Mouse (Mus musculus): ENCODE data around the gene Ndufaf3. TPM values are rescaled to one million over a fixed set of nuclear protein-coding genes. Genes with fewer than 3 reads are reported as not detected.

The Ndufaf3 gene
- polyA plus RNA-seq, 1 experiment from 2014 or later, result 38.5 TPM

- ATAC-seq (ENCODE audit: insufficient read depth, low FRiP score), result no peak
- Histone ChIP-seq H3K9me3 (replicated peaks; ENCODE audit: control insufficient read depth, low read length) (no peaks in the 10 kb centered on the region), H3K4me3 (replicated peaks; ENCODE audit: low read length) (no peak overlapping the region), H3K27me3 (ENCODE audit: control insufficient read depth, insufficient read depth, low read length) (no peaks in the 10 kb centered on the region), H3K4me2 (ENCODE audit: low read depth, low read length) (no peak overlapping the region), H3K27ac (ENCODE audit: low read length) (no peak overlapping the region), H3K36me3 (ENCODE audit: control insufficient read depth, insufficient read depth, low read length) (peaks cover 34% of the 10 kb centered on the region), H3K9ac (ENCODE audit: low read length) (no peak overlapping the region), H3K4me1 (ENCODE audit: control insufficient read depth, insufficient read depth, low read length) (no peaks in the 10 kb centered on the region)
Observed at GRCm38 (mm10) chr9:108540846-108541245, 26.4 kb downstream of the Ndufaf3 start.

- Histone ChIP-seq H3K9ac (ENCODE audit: low read length) (no peak overlapping the region), H3K4me3 (replicated peaks; ENCODE audit: low read length) (no peak overlapping the region), H3K27me3 (ENCODE audit: control insufficient read depth, insufficient read depth, low read length) (no peaks in the 10 kb centered on the region), H3K27ac (ENCODE audit: low read length) (no peak overlapping the region), H3K4me2 (ENCODE audit: low read depth, low read length) (no peak overlapping the region), H3K4me1 (ENCODE audit: control insufficient read depth, insufficient read depth, low read length) (no peaks in the 10 kb centered on the region), H3K36me3 (ENCODE audit: control insufficient read depth, insufficient read depth, low read length) (peaks cover 48% of the 10 kb centered on the region), H3K9me3 (replicated peaks; ENCODE audit: control insufficient read depth, low read length) (no peaks in the 10 kb centered on the region)
- WGBS, result 90% methylated on average over 1 of the region's 1 CpGs
- ATAC-seq (ENCODE audit: insufficient read depth, low FRiP score), result no peak
Observed at GRCm38 (mm10) chr9:108531496-108531895, 35.7 kb downstream of the Ndufaf3 start.

- no peaks in the 10 kb centered on the region for H3K27me3 ChIP-seq (ENCODE audit: control insufficient read depth, insufficient read depth, low read length)
- ATAC-seq (ENCODE audit: insufficient read depth, low FRiP score), result no peak
- H3K36me3 ChIP-seq (ENCODE audit: control insufficient read depth, insufficient read depth, low read length), result peaks cover 47% of the 10 kb centered on the region
- H3K27ac ChIP-seq (ENCODE audit: low read length), result no peak overlapping the region
- WGBS, result 83% methylated on average over 1 of the region's 1 CpGs
- no peak overlapping the region for H3K9ac ChIP-seq (ENCODE audit: low read length)
- H3K9me3 ChIP-seq (replicated peaks; ENCODE audit: control insufficient read depth, low read length), result no peaks in the 10 kb centered on the region
- no peak overlapping the region for H3K4me2 ChIP-seq (ENCODE audit: low read depth, low read length)
- no peak overlapping the region for H3K4me3 ChIP-seq (replicated peaks; ENCODE audit: low read length)
- H3K4me1 ChIP-seq (ENCODE audit: control insufficient read depth, insufficient read depth, low read length), result no peaks in the 10 kb centered on the region
Observed at GRCm38 (mm10) chr9:108530954-108531353, 36.3 kb downstream of the Ndufaf3 start.

- no peak for ATAC-seq (ENCODE audit: insufficient read depth, low FRiP score)
- Histone ChIP-seq H3K4me2 (ENCODE audit: low read depth, low read length) (no peak overlapping the region), H3K27me3 (ENCODE audit: control insufficient read depth, insufficient read depth, low read length) (no peaks in the 10 kb centered on the region), H3K27ac (ENCODE audit: low read length) (no peak overlapping the region), H3K9me3 (replicated peaks; ENCODE audit: control insufficient read depth, low read length) (no peaks in the 10 kb centered on the region), H3K36me3 (ENCODE audit: control insufficient read depth, insufficient read depth, low read length) (peaks cover 20% of the 10 kb centered on the region), H3K4me3 (replicated peaks; ENCODE audit: low read length) (no peak overlapping the region), H3K9ac (ENCODE audit: low read length) (no peak overlapping the region), H3K4me1 (ENCODE audit: control insufficient read depth, insufficient read depth, low read length) (no peaks in the 10 kb centered on the region)
- 78% methylated on average over 3 of the region's 3 CpGs for WGBS
Observed at GRCm38 (mm10) chr9:108525400-108525799, 41.8 kb downstream of the Ndufaf3 start.

DNA sequence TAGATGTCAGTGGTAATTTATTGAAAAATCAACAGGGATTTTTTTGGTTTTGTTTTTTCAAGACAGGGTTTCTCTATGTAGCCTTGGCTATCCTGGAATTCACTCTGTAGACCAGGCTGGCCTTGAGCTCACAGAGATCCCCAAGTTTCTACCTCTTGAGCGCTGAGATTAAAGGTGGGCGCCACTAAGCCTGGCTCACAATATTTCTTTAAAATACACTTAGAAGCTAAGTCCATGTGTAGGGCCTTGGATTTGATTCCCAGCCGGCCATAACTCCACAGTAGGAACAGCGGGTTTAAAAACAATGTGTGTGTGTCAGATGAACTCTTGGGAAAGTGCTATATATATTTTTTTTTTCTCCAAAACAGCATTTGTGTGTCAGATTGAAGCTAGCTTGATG lies 43.9 kb downstream of the Ndufaf3 start:
- H3K27me3 ChIP-seq (ENCODE audit: control insufficient read depth, insufficient read depth, low read length), result no peaks in the 10 kb centered on the region
- H3K9me3 ChIP-seq (replicated peaks; ENCODE audit: control insufficient read depth, low read length), result no peaks in the 10 kb centered on the region
- H3K4me2 ChIP-seq (ENCODE audit: low read depth, low read length), result no peak overlapping the region
- no peak overlapping the region for H3K9ac ChIP-seq (ENCODE audit: low read length)
- H3K4me1 ChIP-seq (ENCODE audit: control insufficient read depth, insufficient read depth, low read length), result peaks cover 8% of the 10 kb centered on the region
- H3K4me3 ChIP-seq (replicated peaks; ENCODE audit: low read length), result no peak overlapping the region
- H3K36me3 ChIP-seq (ENCODE audit: control insufficient read depth, insufficient read depth, low read length), result 0 out of 2 replicates have a peak, but pooled peaks cover 3% of the 10 kb centered on the region
- no peak for ATAC-seq (ENCODE audit: insufficient read depth, low FRiP score)
- H3K27ac ChIP-seq (ENCODE audit: low read length), result no peak overlapping the region
- 96% methylated on average over 4 of the region's 4 CpGs for WGBS

- H3K4me2 ChIP-seq (ENCODE audit: low read depth, low read length), result no peak overlapping the region
- H3K27me3 ChIP-seq (ENCODE audit: control insufficient read depth, insufficient read depth, low read length), result no peaks in the 10 kb centered on the region
- H3K9ac ChIP-seq (ENCODE audit: low read length), result no peak overlapping the region
- peaks cover 8% of the 10 kb centered on the region for H3K4me1 ChIP-seq (ENCODE audit: control insufficient read depth, insufficient read depth, low read length)
- 80% methylated on average over 2 of the region's 2 CpGs for WGBS
- 0 out of 2 replicates have a peak, but pooled peaks cover 3% of the 10 kb centered on the region for H3K36me3 ChIP-seq (ENCODE audit: control insufficient read depth, insufficient read depth, low read length)
- no peak overlapping the region for H3K4me3 ChIP-seq (replicated peaks; ENCODE audit: low read length)
- H3K9me3 ChIP-seq (replicated peaks; ENCODE audit: control insufficient read depth, low read length), result no peaks in the 10 kb centered on the region
- ATAC-seq (ENCODE audit: insufficient read depth, low FRiP score), result no peak
- no peak overlapping the region for H3K27ac ChIP-seq (ENCODE audit: low read length)
Observed at GRCm38 (mm10) chr9:108521604-108522003, 45.6 kb downstream of the Ndufaf3 start.

- peak overlapping the region; percentile 100 for H3K27ac ChIP-seq (ENCODE audit: low read length)
- H3K27me3 ChIP-seq (ENCODE audit: control insufficient read depth, insufficient read depth, low read length), result no peaks in the 10 kb centered on the region
- under 1% methylated on average over 13 of the region's 13 CpGs for WGBS
- ATAC-seq (ENCODE audit: insufficient read depth, low FRiP score), result peak; percentile 11; the same call in 1 of the 2 replicates
- peak overlapping the region; percentile 98 for H3K9ac ChIP-seq (ENCODE audit: low read length)
- H3K4me2 ChIP-seq (ENCODE audit: low read depth, low read length), result peak overlapping the region; percentile 72
- peak overlapping the region; percentile 96 for H3K4me3 ChIP-seq (replicated peaks; ENCODE audit: low read length)
- no peaks in the 10 kb centered on the region for H3K9me3 ChIP-seq (replicated peaks; ENCODE audit: control insufficient read depth, low read length)
- peaks cover 7% of the 10 kb centered on the region; the same call in 1 of the 2 replicates for H3K36me3 ChIP-seq (ENCODE audit: control insufficient read depth, insufficient read depth, low read length)
- peaks cover 13% of the 10 kb centered on the region for H3K4me1 ChIP-seq (ENCODE audit: control insufficient read depth, insufficient read depth, low read length)
Observed at GRCm38 (mm10) chr9:108517931-108518332, 49.3 kb downstream of the Ndufaf3 start.

- H3K9me3 ChIP-seq (replicated peaks; ENCODE audit: control insufficient read depth, low read length), result no peaks in the 10 kb centered on the region
- peak overlapping the region; percentile 78 for H3K4me2 ChIP-seq (ENCODE audit: low read depth, low read length)
- WGBS, result under 1% methylated on average over 76 of the region's 95 CpGs
- H3K4me1 ChIP-seq (ENCODE audit: control insufficient read depth, insufficient read depth, low read length), result peaks cover 13% of the 10 kb centered on the region
- H3K4me3 ChIP-seq (replicated peaks; ENCODE audit: low read length), result peak overlapping the region; percentile 96
- H3K27ac ChIP-seq (ENCODE audit: low read length), result peak overlapping the region; percentile 100
- peaks cover 7% of the 10 kb centered on the region; the same call in 1 of the 2 replicates for H3K36me3 ChIP-seq (ENCODE audit: control insufficient read depth, insufficient read depth, low read length)
- peak; percentile 74 for ATAC-seq (ENCODE audit: insufficient read depth, low FRiP score)
- no peaks in the 10 kb centered on the region for H3K27me3 ChIP-seq (ENCODE audit: control insufficient read depth, insufficient read depth, low read length)
- peak overlapping the region; percentile 98 for H3K9ac ChIP-seq (ENCODE audit: low read length)
Observed at GRCm38 (mm10) chr9:108517253-108517930, 49.8 kb downstream of the Ndufaf3 start.

DNA sequence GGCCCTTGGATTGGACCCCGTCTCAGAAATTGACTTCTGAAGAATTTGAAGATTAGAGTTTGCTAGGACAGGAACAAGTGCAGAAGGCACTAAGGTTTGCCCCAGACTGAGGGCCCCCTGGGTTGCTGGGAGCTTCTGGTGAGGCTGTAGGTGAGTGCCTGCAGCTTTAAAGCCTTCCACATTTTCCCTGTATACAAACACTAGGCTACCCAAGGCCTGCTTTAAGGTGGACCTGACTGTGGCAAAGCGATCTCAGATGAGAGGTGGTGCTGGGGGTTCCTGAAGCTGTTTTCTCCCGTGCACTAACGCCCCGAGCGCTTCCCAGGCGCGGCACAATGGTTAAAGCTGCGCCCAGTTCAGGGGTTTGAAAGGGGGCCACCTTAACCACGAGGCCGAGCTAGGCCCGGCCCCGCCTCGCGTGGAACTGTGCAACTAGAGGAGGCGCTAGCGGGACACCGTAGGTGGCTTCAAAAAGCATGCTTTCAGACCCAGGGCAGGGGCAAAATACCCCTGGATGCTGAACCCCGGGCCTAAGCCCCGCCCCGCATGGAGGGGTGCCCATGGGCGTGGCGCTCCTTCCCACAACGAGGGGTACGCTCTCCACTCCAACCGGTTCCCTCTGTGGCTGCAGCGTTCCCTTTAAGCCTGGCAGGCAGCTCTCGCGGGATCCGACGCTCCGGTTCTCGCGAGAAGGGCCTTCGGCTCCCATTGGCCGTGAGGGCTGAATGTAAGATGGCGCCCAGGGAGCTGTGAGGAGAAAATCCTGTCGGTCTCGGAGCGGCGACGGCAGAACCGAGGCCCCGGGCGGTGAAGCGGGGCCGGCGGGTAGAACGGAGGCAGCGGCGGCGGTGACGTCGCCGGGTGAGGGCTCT lies 50.6 kb downstream of the Ndufaf3 start, which contains the start of gene Qrich1:
Gene Qrich1 (plus strand): TSS at position 427 of the 872 bp plus-strand sequence.
- H3K9ac ChIP-seq (ENCODE audit: low read length), result peak within 1 kb of the TSS; percentile 98
- peak within 1 kb of the TSS; percentile 100 for H3K27ac ChIP-seq (ENCODE audit: low read length)
- peak within 1 kb of the TSS; percentile 78 for H3K4me2 ChIP-seq (ENCODE audit: low read depth, low read length)
- WGBS, result under 1% methylated on average over 54 of the region's 55 CpGs
- peak within 1 kb of the TSS; percentile 96 for H3K4me3 ChIP-seq (replicated peaks; ENCODE audit: low read length)
- H3K36me3 ChIP-seq (ENCODE audit: control insufficient read depth, insufficient read depth, low read length), result peaks cover 7% of the 10 kb centered on the region; the same call in 1 of the 2 replicates
- no peaks in the 10 kb centered on the region for H3K9me3 ChIP-seq (replicated peaks; ENCODE audit: control insufficient read depth, low read length)
- H3K27me3 ChIP-seq (ENCODE audit: control insufficient read depth, insufficient read depth, low read length), result no peaks in the 10 kb centered on the region
- peak; percentile 95 for ATAC-seq (ENCODE audit: insufficient read depth, low FRiP score)
- peaks cover 13% of the 10 kb centered on the region for H3K4me1 ChIP-seq (ENCODE audit: control insufficient read depth, insufficient read depth, low read length)
